Mouse (Mus musculus): Measurements from ENCODE around the gene Ano7.
A peak's percentile ranks its signal among the peaks of the same experiment; 100 is the strongest.

Ano7 gene

DNA sequence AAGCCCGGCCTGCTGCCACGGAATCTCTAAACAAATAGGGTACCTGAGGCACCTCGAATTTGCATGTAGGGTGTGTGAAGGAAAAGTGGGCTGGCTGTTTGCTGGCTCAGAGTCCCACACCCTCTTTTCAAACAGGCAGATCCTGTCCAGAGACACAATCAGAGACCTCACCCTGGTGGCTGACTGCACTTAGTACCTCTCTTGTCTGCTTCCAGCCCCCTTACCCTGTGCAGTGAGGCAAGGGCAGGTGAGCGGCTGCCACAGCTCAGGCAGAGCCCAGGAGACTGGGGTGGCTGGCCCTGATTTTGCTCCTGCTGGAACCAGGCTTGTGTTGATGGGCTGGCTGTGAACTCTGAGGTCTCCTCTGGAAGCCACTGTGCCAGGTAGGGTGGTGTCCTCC lies at the start of gene Ano7:
TSS of gene Ano7 (plus strand) at position 266 of the 400 bp plus-strand sequence.
- DNase-seq (ENCODE audit: low read depth, low spot score): no peak

DNA sequence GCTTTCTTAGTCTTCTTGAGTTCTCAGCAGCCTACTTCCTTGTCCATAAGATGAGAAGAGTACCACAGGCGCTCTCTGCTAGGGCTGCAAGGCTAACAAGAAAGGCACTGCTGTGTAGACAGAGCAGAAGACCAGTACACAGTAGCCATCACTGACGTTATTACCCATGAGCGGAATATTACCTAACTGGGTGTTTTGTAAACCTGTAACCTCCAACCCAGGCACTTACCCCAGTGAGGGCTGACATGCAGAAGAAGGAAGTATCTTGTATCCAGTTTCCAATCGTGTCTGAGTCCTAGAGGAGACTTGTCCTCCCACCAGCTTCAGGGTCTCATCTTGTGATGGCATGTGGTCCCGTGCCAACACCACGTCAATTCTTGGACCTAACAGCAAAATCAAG lies 49.8 kb upstream of the Ano7 start:
- DNase-seq (ENCODE audit: low read depth, low spot score): no peak

DNA sequence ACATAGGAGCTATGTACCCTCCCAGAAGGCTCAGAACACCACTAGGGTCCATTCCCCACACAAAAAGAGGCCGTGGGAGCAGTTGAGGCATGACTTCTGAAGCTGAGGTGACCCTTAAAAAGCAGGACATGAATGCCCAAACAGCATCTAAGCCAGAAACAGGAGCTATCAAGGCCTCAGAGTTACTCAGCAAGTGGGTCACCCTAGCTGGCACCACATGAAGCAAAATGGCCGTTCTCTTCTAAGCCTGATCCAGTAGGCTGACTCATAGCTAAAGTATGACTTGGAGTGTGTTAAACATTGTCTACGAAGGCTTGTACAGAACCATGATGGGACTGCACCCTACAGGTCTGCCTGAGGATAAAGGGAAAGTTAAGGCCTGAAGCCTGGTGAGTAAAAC lies 47.3 kb upstream of the Ano7 start:
- no peak for DNase-seq (ENCODE audit: low read depth, low spot score)

DNA sequence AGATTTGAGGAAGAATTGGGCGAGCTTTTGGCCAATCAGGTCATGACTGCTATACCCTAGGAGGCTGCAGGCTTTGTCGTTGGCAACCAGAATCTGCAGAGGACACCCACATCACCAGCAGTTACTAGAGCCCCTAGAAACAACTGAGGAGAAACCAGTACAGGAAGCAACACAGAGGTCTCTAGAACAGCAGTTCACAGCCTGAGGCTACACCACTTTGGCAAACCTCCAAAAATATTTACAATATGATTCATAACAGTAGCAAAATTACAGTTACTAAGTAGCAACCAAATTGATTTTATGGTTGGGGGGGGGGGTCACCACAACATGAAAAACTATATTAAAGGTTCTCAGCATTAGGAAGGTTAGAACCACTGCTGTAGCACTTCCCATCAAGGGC lies 39.1 kb upstream of the Ano7 start:
- no peak for DNase-seq (ENCODE audit: low read depth, low spot score)

DNA sequence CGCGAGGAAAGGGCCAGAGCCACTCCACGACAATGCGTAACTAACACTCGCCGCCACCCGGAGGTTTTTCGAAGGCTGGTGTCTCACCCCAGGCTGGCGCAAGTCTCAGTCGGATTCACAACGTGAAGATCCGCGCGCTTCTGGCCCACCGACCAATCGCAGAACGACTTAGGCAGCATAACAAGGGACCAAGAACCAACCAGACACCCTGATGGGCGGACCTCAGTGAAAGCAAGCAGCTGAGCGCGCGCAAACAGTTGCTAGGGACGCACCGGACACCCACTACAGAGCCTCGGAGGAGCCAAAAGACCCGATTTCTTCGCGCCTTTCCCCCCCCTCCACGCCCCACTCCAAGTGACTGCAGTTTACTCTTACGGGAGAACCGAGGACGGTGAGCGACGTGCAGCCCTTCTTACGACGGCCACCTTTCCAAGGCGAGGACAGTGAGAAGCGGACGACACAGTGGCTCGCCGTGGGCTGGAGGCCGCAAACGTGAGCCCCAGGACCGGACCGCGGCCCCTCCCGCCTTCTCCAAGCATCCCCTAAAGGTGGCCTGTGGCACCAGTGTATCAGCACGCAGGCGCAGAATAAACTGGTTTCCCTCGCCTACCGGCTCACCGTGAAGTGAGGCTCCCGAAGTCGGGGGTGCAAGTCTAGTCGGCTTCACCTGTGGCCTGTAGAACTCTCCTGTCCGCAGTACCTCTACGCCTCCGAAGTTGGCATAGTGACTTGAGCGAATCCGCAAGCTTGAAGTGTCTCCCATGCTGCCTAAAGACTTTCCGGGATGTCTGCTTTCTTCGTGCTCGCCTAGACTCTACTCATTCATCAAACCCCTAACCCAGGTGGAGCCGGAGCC lies 30.9 kb upstream of the Ano7 start, which contains the start of the genes Ppp1r7 and Pask:
TSS of gene Ppp1r7 (plus strand) at position 207 of the 856 bp plus-strand sequence.
TSS of gene Pask (minus strand) at position 835 of the 856 bp plus-strand sequence.
- DNase-seq (ENCODE audit: low read depth, low spot score): peak; percentile 96

DNA sequence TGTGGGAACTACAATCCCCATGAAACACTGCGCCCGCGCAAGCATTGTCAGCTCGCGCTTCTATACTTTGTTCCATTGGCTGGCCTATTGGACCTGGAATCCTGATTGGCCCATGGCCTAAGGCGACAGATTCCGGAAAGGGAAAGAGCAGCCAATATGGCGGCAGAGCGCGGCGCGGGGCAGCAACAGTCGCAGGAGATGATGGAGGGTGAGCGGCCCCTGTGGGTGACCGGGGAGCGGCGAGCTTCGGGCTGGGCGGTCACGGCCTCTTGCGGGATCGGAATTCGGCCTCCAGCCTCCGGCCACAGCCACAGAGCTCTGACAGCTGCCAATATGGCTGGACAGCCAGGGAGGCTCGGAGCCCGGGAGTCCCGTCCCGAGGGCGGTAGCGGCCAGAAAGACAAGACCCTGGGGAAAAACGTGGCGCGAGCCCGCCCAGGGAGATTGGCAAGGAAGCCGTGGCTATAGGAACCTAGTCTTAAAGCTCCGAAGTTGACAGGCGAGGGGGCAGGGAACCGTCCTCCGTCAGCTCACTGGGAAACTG lies 30.2 kb upstream of the Ano7 start:
- DNase-seq (ENCODE audit: low read depth, low spot score): peak; percentile 96

DNA sequence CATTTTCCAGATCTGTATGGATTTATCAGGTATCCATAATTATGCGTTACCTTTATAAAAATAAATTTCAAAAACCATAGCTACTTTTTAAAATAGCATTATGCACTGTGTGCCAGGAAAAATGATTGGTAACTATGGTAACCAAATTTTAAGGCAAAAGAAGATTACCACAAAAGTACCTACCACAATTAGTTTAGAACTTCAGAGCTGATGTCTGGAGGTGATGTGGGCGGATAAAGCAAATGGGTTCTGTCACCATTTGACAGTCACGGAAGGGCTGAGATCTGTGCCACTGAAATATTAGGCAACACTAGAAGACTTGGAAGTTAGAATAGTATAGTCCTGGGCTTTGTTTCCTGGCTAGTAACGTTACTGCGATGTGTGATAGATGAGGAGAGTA lies 26.6 kb upstream of the Ano7 start:
- DNase-seq (ENCODE audit: low read depth, low spot score): no peak

DNA sequence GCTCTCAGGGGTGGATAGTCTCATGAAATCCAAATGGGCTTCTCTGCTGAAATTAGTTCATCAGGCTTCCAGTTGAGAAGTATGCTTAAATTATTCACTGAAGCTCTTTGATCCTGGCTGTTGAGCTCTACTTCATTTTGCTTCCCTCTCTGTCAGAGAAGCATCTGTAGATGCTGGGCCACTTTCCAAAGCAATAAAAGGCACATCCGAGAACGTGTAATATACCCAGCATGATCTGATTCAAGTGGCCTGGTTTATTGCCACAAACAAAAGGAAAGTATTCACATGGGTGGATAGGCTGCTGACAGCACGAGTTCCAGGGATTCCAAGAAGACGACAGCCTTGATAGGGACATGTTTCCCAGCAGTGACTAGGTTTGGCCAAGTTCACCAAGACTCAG lies 24.0 kb upstream of the Ano7 start:
- no peak for DNase-seq (ENCODE audit: low read depth, low spot score)

DNA sequence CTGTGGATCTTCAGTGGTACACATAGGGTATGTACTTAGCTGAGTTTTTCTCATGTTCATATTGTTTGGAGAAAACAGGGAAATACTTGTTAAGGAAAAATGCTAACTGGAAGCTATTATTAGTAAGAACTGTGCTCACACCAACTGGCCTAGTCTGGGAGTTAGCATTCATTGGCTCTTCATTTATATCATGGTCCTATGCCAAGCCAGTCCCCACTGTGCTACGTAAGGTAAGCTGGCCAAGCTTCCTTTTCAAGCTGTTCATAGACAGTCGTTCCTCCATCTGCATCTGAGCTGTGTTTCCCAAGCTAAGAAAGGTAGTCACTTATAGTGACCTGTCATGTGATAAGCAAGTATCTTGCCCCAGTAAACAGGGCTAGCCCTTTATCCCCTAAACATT lies 21.0 kb upstream of the Ano7 start:
- DNase-seq (ENCODE audit: low read depth, low spot score): no peak

DNA sequence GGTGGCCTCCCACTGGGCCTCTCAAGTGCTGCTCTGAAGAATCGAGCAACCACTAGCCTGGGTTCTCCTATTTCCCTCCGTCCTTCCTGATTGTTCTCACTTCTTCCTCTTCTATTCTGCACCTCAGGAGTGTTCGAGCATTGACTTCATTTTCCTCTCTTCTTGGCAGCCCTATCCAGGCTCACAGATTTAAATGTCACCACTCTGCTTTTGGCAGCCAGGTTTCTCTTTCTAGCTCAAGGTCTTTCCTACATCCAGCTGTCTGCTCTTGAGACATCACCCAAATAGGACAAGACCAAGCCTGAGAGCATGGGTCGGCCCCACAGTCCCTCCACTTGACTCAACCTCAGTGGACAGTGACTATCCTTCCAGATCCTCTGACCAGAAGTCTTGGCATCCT lies 11.1 kb upstream of the Ano7 start:
- DNase-seq (ENCODE audit: low read depth, low spot score): no peak

DNA sequence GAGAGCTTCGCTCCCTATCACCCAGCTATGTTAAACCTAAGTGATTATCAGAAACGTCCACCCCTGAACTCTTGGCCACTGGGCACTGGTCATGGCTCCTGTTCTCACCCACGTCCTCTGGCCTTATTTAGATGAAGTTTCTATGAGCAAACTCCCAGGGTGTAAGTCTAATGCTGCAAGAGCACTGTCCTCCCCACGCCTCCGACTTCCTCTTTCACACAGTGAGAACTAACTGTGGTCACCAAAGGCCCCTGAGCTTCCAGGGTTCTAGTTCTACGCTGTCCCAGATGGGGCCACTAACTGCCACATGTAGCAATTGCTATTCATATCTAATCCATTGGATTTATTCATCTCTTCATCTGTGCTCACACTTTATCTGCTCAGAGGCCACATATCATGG lies 8.1 kb upstream of the Ano7 start:
- no peak for DNase-seq (ENCODE audit: low read depth, low spot score)

DNA sequence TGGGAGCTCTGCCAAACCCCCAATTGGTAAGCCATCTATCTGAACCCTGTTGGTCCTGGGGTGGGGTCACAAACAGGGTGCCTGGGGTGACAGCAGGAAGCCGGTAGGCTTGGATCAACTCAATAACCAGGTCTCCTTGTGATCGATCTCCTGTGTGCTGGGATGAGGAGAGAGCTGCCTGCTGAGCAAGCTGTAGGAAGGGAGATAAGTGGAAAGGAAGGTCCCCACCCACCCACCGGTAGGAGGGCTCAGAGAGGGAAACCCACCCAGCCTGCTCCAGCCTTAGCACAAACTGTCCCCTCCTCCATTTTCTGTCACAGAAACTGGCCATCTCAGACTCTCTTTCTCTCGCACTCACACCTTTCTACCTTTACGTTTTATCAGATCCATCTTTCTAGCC lies 3.6 kb downstream of the Ano7 start:
- DNase-seq (ENCODE audit: low read depth, low spot score): no peak

DNA sequence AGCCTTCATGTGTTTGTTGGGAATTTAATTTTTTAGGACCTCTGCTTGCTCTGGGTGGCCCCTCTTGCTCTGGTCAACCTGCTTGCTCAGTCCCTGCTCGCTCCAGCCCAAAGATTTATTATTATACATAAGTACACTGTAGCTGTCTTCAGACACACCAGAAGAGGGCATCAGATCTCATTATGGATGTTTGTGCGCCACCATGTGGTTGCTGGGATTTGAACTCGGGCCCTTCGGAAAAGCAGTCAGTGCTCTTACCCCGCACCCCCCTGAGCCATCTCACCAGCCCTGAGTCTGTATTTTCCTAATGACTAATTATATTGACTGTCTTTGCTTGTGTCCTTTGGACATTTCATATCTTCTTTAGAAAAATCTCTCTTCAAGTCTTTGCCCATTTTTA lies 5.4 kb downstream of the Ano7 start:
- DNase-seq (ENCODE audit: low read depth, low spot score): no peak

DNA sequence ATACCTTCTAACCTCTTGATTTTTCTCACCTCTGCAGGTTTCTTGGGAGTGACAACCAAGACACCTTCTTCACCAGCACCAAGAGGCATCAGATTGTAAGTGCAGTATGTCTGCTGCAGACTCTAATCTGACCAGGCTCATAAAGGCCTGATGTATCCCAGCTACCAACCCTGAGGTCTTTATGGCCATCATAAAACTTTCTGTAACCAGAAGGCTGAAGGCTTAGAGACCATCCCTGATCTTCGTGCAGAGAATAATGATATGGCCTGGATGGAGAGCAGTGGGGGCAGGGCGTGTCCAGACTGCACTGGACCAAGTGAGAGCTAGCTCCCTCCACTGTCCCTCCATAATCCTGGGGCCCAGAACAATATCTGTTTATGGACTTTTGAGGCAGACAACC lies 13.5 kb downstream of the Ano7 start:
- DNase-seq (ENCODE audit: low read depth, low spot score): no peak

DNA sequence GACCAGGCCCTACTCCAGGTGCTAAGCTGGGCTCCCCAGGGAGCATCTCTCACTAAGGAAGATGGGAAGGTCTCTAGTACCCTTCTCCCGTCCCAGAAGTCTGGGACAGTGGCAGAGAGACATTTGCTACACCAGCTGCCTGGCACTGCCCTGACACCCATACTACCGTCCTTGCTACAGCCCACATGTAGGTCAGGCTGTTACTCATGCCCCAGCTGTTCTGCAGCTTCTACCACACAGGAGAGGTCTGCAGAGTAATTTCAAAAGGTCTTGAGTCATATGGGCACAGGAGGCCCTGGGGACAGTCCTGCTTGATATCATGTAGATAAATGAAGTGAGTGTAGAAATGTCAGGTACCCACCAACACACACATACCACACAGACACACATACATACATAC lies 15.2 kb downstream of the Ano7 start:
- no peak for DNase-seq (ENCODE audit: low read depth, low spot score)

DNA sequence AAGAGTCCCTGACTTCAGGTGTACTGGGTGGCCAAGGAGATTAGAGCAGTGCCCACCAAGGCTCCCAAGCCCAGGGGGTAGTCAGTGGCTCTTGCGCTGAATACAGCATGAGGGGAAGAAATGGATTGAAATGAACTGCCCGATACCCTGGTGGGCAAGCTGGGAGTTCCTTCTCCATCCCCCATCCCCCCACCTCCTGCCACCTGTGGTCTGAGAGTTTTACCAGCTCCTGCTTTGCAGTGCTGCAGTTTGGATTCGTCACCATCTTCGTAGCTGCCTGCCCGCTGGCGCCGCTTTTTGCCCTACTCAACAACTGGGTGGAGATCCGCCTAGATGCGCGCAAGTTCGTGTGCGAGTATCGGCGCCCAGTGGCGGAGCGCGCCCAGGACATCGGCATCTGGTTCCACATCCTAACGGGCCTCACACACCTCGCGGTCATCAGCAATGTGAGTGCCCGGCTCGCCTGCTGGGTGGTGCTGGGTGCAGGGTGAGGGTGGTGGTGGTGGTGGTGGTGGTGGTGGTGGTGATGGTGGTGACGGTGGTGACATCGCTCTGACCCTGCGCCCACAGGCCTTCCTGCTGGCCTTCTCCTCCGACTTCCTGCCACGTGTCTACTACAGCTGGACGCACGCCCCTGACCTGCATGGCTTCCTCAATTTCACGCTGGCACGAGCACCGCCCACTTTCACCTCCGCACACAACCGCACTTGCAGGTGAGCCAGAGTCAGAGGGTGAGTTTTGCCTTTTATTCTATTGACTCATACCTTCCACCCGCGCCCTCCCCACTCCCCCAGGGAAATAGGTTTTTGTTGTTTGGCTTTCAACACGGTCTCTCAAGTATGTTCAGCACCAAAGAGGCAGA lies 27.7 kb downstream of the Ano7 start:
- no peak for DNase-seq (ENCODE audit: low read depth, low spot score)

DNA sequence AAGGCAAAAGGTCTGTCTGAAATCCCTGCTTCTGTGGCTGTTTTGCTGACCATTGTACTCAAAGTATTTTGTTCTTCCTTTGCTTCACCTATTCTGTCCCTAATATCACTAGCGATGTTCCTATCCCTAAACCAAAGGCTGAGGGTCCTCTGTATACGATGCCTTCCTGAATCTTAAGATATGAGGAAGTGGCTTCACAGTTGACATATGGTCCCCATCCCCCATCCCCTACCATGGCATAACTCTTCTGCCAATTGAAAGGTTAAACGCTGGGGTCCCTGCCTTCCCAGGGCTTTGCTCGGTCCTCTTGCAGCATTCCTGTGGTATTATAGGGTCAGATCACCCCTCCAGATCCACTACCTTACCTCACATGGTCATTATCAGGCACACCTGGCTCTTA lies 29.7 kb downstream of the Ano7 start:
- DNase-seq (ENCODE audit: low read depth, low spot score): no peak

DNA sequence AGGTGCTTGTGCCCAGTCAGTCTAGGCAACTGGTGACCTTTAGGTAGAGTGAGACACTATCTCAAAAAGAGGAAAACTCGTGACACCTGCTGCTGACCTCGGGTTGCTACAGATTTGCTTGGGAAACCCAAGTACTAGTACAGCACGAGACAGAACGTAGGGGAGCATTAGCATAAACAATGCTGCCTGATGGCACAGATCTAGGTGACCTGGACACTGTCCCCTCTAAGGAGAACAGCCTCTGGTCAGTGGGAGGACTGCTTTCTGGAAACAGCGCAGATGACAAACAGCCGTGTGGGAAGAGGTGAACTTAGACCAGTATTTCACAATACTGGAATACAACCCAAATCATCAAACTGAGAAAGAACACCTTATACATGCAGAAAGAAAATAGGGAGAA lies 58.4 kb downstream of the Ano7 start:
- DNase-seq (ENCODE audit: low read depth, low spot score): no peak

DNA sequence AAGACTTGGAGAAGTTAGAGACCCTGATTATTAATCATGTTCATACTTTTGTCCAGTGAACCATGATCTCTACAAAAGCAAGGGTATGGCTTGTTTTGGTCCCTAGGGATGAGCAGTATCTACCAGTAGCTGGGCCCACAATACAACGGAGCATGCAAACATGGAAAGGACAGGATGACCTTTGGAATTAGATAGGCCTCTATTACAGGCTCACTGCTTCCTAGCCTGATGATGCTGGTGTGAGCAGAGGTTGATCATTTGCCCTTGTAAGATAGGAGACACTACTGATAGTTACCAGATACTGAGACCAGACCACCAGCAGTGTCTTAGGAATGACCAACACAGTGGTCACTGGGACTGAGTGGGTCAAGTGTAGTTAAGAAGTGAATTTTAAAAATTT lies 65.6 kb downstream of the Ano7 start:
- DNase-seq (ENCODE audit: low read depth, low spot score): no peak

DNA sequence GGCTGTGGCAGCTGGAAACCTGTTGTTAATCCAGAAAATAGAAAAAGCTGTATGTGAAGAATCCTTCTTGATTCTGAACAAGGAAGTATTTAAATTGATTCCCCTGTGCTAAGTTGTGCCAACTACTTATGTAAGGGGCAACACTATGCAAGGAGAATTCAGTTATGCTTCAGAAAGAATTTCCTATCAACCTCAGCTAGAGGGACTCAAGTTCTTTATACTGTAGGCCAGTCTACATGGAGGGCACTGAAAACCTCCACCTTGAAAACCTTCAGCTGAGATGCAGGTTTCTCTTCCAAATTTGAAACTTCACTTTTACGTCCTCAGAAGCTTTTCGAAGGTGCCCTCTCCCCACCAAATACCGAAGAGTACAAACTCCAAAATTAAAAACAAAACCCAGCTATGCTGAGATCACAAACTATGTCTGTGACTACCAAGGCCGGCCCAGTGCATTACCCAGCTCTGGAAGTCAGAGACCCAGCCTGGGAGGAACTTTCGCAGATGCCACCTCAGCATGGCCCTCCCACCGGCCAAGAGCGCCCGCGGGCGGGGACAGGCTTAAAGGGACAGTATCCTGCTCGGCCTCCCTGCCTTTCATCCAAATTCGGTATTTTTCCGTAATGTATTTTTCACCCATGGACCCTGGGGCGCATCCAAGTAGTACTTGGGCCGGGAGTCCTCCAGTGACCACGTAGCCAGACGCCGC lies 70.8 kb downstream of the Ano7 start:
- DNase-seq (ENCODE audit: low read depth, low spot score): peak; percentile 70

DNA sequence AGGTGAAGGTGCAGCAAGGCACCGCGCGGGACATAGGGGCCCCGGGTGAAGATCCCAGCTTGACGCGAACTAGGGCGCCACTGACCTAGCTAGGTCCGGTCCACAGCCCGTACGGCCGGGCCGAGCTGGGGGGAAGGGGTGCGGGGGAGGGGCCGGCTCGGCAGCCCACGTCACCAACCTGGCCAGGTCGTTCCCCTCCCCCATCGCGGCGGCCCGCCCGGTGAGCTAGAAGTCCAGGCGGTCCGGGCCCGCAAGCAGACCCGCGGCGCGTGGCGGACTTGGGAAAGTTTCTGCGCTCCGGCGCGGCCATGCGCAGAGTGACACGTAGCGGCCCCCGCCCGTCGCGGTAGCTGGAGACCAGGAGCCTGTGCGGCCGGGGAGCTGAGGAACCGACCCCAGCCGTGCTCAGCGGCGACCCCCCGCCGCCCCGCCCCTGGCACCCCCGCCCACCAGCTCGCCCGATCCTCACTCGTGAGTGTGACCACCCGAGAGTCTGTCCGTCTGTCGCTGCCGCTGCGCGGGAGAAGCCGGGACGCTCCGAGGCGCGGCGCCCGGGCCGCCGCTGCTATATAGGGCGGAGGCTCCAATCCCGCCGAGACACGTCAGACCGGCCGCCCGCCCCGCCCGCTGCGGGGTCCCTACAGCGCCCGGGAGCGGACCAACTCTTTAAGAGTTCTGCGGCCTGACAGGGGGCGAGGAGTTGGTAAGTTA lies 71.5 kb downstream of the Ano7 start:
- DNase-seq (ENCODE audit: low read depth, low spot score): peak; percentile 75
